Mouse (Mus musculus) left cerebral cortex, postnatal 14 days (tissue): ENCODE measurements around the gene Dtnbp1. TPM values are rescaled to one million over a fixed set of nuclear protein-coding genes. Genes with fewer than 3 reads are reported as not detected.

Experiments
- DNase-seq, 2 experiments: peaks; one replicate each; pipeline ENCODE4 v3.0.0; 2021 to 2022; ENCODE audit warnings: low spot score in 2 of 2, mixed read lengths in 1 of 2
- intact Hi-C: fragments of 180-260 bp; cut with DNase I; formaldehyde crosslinking; loops from one replicate; pipeline ENCODE4 v1.15.1; 2025
- long read RNA-seq, 2 experiments: library from polyadenylated mRNA; stranded (forward); transcript quantifications; one replicate each; pipeline ENCODE4 v2.0.0; 2021
- total RNA-seq, 2 experiments: library from RNA; stranded (reverse); gene quantifications; 2 replicates each; pipeline ENCODE4 v1.2.3; 2021

The Dtnbp1 gene
- 10 to 100 TPM; 78.9 to 89.5 TPM for total RNA-seq
- long read RNA-seq, experiment 1, transcript Dtnbp1-201 (10 exons, 1,362 nt), result major isoform, 98 of 143 reads
- long read RNA-seq, experiment 1, transcript Dtnbp1-206 (4 exons, 797 nt), result minor isoform, 16 of 143 reads
- long read RNA-seq, experiment 1, partial matches to known transcripts, result 3 of 143 reads
- long read RNA-seq, experiment 1, other reads (novel, unspliced or antisense), result 26 of 143 reads
- long read RNA-seq, experiment 2, transcript Dtnbp1-201 (10 exons, 1,362 nt), result major isoform, 68 of 118 reads
- long read RNA-seq, experiment 2, transcript Dtnbp1-206 (4 exons, 797 nt), result minor isoform, 27 of 118 reads
- long read RNA-seq, experiment 2, partial matches to known transcripts, result 8 of 118 reads
- long read RNA-seq, experiment 2, other reads (novel, unspliced or antisense), result 13 of 118 reads

DNA sequence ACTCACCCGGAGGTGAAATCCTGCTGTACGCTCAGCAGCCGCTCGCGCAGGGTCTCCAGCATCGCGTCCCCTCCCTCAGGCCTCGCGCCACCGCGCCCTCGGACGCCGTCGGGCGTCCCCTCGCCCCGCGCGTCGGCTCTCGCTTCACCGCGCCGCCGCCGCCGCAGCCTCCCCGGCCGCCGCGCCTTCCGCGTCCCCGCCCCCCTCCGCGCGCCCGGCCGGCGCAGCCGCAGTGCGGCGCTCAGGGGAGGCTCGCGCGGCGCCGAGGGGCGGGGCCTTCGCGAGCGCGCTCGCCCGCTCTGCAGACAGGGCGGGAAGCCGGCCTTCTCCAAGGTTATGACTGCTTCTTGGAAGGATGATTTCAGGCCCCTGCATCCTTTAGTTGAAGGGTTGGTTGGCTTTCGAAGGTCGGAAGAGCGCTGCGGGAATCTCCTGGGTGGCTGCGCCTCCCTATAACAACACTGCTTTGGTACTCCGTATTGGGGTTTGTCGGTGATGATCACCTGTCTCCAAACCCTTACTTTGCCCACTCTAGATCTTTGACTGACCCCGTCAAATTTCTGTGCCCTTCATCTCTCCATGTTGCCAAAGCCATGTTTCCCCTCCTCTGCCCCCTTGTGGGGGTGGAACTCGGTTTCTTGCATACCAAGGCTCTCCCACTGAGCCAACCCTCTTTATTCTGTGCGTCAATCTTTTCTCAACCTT, at the start of gene Dtnbp1:
Gene Dtnbp1 (minus strand): TSS at position 237 of the 705 bp plus-strand sequence.
- DNase-seq, result peak; percentile 38 to 73
- intact Hi-C loops, result loop anchor here (10.0 kb wide), 1 partner anchor 473 kb away; no protein-coding TSS in a partner anchor

DNA sequence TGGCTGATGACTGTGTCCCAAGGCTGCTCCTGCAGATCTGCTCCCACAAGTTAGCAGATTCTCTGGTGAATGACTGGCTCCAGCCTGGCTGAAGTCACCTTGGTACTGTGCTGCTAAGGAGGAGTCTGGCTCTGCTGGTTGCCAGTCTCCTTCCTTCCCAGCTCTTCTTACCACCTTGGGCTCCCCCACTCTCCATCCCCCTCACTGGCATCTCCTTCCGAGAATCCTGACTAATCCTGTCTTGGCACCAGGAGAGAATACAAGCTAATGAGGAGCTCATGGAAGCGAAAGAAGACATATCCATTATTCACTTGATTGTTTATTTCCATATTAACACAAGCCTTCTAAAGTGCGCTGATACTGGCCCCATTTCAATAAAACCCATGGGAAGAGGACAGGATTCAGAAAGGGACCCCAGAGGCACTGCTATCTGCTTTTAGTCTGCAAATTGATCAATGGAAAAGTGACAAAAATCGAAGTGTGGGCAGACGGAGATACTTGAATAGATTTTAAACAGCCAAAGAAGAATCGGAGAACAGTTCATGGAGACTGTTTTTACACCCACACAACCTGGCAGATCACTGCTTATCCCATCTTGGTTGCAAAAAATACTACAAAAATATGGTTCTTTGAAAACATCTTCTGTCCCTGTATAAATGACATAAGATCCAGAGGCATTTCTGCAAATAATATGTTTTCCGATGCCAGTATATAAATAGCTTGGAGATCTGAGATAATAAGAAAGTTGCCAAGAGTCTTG, 47.5 kb upstream of the Dtnbp1 start:
- DNase-seq, result peak; percentile 28 to 55
- intact Hi-C loops, result loop anchor here (5.0 kb wide), 1 partner anchor 103 kb away; no protein-coding TSS in a partner anchor

DNA sequence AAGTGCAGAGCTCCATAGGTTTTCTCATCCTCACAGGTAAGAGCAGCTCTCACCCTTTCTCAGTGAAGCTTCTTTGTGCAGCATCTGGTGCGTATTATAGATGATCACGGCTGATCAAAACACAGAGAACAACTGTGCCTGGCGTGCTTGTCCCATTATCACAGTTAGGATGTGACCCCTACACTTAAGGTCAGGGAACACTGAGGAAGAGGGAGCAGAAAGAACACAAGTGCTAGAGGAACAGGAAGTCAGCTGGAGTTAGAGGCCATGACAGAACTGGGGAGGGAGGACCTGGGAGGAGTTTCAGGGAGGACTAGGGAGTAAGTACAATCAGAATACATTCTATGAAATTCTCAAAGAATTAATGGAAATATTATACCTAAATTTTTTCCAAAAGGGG, 41.5 kb upstream of the Dtnbp1 start:
- intact Hi-C loops, result no loop called here
- no peak for DNase-seq

DNA sequence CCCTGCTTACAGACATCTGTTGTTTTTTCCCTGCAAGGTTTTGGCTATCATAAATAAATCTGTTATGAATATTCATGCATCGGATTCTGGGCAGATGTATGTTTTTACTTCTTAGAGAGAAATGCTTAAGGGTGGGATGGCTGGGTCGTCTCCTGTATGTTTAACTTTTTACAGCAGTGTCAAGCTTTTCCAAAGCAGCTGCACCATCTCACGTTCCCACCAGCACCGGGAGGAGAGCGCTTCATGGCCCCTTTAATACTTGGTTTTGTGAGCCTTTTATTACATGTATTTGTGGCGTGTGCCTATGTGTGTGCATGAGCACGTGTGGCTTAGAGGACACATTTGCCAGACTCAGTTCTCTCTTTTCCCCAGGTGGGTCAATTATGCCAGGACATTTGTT, 38.8 kb upstream of the Dtnbp1 start:
- DNase-seq, result no peak
- intact Hi-C loops, result no loop called here

DNA sequence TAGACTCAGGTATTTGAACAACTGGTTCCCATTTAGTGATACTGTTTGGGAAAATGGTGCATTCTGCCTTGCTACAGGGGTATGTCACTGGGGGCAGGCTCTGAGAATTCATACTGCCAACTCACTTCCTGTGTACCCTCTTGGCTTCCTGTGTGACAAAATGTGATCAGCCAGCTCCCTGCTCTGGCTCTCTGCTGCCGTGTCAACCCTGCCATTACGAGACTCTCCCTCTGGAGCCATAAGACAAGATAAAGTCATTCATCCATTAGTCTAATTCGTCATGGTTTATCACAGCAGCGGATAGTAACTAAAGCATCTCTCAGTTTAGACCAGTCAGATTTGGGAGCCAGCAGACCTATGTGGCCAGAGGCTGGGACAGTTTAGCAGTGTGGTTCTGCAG, 38.2 kb upstream of the Dtnbp1 start:
- no peak for DNase-seq
- intact Hi-C loops, result no loop called here

DNA sequence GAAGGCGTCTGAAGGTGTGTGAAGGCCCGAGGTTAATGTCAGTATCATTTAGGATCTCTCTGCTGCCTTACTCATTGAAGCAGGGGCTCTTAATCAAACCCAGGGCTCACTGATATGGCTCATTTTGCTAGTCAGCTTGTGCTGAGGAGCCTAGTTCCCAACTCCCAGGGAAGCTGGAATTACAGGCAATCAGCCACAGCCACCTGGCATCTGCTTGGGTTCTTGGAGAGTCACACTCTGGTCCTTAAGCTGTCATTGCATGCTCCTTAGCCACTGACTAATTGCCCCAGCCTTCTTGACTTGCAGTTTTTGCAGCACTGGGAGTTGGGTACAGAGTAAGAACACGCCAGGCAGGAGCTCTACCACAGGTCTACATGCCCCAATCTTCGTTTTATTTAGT, 34.5 kb upstream of the Dtnbp1 start:
- intact Hi-C loops, result no loop called here
- DNase-seq, result no peak

DNA sequence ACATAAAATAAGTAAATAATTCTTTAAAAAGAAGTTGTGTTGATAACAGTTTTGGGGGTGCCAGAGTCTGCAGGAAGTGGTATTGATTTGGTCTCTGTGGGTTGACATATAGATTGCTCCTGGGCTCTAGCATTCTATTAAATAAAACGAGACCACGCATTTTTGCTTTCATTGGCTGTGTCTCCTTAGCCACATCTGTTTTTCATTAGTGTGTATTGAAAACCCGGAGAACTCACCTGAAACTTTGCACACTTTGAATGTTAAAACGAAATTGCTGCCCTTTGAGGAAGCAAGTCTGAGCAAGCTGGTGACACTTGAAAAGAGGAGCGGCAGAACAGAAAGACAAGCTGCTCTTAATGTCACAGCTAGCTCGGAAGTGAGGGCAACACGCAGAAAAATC, 32.8 kb upstream of the Dtnbp1 start:
- intact Hi-C loops, result loop anchor here (5.0 kb wide), 1 partner anchor 358 kb away; no protein-coding TSS in a partner anchor

DNA sequence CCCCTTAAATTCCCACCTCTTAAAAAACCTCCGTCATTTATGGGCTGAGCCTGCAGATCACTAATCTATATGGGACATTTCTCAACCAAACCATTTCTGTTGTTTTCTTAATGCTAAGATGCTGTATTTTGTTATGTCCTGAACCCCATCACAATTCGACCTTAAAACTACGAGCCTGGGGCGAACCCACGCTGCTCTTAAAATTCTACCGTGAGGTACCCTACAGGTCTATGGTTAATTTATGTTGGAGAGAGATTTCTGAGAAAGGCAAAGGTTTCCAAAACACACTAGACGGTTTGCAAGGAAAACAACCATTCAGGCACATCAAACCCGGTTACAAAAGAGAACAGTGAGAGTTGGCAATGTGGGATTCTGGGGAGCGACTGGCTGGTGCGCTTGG, 31.4 kb upstream of the Dtnbp1 start:
- intact Hi-C loops, result loop anchor here (5.0 kb wide), 1 partner anchor 359 kb away; no protein-coding TSS in a partner anchor
- DNase-seq, result no peak

More for the DNA sequence above, 32.8 kb upstream of the Dtnbp1 start:
- DNase-seq, result no peak

DNA sequence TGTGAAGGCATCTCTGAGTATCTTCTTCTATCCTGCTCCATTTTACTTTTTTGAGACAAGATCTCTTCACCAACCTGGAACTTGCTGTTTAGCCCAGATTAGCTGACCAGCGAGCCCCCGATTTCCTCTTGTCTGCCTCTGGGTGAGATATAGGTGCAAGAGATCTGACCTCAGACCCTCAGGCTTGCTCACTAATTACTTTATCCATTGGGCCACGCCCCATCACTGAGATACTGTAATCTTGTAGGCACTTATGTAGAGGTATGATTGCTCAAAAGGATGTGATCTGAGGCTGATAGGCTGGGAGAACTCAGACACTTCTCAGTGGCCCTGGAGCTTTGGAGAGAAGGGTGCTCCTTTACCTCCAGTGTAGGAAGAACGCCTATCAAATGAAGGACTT, 30.5 kb upstream of the Dtnbp1 start:
- intact Hi-C loops, result loop anchor here (5.0 kb wide), 1 partner anchor 360 kb away; no protein-coding TSS in a partner anchor
- no peak for DNase-seq

DNA sequence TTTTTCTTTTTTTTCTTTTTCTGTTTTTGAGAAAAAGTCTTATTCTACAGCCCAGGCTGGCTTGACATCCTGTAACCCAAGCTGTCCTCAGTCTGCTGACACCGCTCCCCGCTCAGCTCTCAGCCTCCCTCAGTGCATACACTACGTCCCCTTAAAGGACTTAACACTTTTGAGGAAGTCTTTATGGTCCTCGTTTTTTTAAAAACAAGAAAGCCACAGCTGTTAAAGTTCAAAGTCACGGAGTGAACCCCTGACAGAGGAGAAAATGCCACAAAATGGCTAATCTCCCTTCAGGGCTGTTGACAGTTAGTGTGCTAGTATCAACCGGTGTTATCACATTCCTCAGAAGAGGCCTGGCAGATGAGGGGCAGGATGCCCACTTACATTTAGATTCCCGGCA, 29.8 kb upstream of the Dtnbp1 start:
- intact Hi-C loops, result loop anchor here (2.0 to 5.0 kb wide), 3 partner anchors 361 to 445 kb away; no protein-coding TSS in a partner anchor
- no peak for DNase-seq

DNA sequence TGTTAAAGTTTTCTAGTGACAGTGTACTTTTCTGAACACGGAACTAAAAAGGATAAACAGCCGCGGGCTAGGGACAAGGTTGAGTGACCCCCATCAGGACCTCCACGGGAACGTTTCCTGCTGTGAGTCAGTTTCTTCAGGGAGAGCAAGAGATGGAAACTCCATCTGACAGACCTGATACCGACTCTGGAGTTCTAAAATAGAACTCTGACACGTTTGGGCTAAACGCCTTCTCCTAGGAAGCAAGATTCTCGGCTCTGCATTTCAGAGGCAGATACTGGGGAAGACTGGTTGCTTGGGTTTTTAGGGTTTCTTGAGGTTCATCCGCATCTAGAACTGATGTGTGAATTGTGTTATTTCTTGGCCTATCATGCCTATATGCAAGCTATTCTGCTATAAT, 29.4 kb upstream of the Dtnbp1 start:
- intact Hi-C loops, result loop anchor here (2.0 to 5.0 kb wide), 3 partner anchors 361 to 445 kb away; no protein-coding TSS in a partner anchor
- DNase-seq, result peak; percentile 20 to 28

DNA sequence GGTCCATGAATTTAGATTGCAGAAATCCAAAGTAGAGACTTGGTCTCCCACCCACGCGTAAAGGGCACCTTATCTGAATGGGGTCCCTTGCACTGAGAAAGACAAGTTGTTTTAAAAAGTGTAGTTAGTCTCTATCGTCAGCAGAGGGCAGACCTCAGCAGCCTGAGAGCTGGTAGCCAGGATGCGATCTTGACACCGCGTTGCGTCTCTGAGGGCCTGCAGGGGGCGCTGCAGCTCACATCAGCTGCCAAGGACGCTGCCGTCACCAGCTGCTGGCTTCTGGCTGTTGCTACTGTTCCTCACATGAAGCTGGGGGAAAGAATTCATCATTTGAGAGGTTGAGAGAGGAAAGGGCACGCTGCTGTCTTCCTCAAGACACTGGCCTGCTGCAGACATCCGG, 28.9 kb upstream of the Dtnbp1 start:
- peak; percentile 94 for DNase-seq
- intact Hi-C loops, result loop anchor here (2.0 to 5.0 kb wide), 3 partner anchors 361 to 446 kb away; no protein-coding TSS in a partner anchor

DNA sequence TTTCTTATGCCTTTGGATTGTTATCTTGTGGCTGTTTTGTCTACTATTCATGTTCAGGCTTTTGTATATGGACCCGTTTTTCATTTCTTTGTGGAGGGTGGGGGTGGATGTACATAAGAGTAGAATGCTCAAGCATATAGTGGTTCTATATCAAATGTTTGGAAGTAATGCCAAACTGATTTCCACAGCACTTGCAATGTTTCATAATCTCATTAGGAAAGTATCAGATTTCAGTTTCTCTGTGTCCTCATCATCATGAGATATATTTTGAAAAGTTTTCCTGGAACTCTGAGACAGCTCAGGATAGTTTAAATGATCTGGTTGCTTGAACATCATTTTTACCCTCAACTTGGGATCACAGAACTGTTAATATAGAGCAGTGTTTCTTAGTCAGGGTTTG, 27.8 kb upstream of the Dtnbp1 start:
- no peak for DNase-seq
- intact Hi-C loops, result loop anchor here (2.0 to 5.0 kb wide), 3 partner anchors 363 to 447 kb away; no protein-coding TSS in a partner anchor

DNA sequence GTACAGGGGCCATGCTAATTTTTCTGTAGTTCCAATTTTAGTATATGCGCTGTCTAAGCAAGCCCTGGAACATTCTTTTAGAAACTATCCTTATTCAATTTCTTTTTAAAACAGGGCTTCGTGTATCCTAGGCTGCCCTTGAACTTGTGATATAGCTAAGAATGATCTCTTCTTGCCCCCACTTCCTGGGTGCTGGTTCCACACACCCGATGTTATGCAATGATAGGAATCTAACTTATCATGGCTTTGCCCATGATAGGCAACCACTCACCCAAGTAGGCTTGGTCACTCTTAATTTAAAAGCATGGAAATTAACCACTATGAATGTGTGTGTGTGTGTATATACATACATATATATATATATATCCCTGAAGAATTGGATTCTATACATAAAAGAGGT, 24.3 kb upstream of the Dtnbp1 start:
- no peak for DNase-seq
- intact Hi-C loops, result no loop called here

DNA sequence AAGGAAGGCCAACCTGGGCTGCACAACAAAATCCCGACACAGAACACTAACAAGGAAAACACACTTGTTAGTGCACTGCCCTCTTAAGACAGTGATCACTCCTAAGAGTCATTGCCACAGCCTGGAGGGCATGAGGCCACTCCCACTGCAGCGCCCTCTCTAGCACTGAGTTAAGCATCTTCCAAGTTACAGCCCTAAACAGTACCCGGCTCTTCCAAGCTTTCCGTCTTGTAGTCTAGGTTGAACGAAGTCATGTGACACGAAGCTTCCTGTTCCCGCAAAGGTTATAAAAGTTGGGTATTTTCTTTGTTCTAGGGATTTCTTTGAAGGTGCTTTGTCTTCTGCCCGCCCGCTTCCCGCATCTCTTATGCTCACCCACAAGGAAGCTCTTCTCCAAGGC, 22.9 kb upstream of the Dtnbp1 start:
- DNase-seq, result no peak
- intact Hi-C loops, result no loop called here

DNA sequence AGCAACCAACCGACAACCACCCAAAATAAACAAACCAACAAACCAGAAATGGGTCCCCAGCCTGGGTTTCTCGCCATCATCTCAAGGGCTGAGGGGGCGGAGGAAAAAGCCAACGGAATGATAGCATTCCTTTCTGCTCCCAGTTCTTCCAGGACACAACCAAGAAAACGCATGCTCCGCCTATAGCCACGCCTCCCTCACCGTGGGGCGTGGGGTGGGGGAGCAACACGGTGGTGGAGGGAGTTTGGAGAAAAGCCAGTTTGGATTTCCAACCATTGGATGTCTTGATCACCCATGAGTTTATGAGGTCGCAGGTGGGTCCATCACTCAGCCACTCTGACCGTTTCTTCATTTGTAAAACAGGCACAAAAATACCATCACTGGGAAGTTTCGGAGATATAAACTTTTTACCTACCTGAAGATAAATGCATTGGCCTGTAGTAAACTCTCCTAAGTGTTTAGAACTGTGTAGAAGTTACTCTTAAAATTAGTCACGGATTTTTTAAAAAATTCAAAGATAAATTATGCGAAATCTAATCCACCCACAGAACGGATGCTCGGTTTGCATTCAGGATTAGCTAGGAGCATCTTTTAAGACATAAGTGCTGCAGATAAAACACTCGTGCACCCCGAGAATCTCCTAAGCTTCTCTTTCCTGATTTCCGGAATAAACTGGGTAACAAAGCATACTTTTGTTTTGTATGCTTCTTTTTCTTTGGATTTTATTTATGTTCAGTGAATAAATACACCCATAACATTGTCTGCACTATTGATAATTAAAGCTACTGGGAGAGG, 21.6 kb upstream of the Dtnbp1 start:
- intact Hi-C loops, result no loop called here
- DNase-seq, result no peak

DNA sequence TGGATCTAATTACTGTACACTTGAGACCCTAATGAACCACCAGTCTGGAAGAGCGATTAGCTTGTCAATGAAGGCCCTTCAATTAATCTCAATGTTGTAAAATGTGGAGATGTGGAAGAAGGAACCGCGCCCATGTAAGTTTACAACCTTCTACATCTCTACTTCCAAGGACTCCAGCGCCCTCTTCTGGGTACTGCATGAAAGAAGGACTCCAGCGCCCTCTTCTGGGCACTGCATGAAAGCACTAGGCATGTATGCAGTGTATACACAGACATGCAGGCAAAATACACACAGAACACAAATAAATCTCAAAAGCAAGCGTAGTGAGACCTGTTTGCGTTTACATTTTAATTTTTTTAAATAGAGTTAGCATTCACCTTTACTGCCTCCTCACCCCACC, 6.2 kb upstream of the Dtnbp1 start:
- DNase-seq, result peak in 1 of 2 experiments; percentile 50
- intact Hi-C loops, result loop anchor here (10.0 kb wide), 1 partner anchor 467 kb away; no protein-coding TSS in a partner anchor

DNA sequence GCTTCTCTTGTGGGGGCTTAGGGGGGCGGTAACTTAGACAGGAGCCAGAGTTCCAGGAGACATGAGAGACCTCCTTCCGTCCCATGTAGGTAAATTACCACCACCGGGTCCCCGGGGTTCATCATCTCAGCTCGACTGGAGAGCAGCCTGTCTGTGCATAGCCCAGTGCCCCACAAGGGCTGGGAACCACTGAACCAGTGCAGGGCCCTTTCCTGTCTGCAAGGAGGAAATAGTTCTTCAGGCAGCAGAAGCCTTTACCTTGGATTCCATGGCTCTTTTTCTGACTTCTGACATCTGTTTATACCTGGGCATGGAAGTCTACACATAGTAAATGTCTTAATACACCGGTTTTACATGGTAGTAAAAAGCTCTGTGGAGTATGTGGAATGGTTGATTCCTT, 5.8 kb upstream of the Dtnbp1 start:
- intact Hi-C loops, result loop anchor here (10.0 kb wide), 1 partner anchor 467 kb away; no protein-coding TSS in a partner anchor
- no peak for DNase-seq

DNA sequence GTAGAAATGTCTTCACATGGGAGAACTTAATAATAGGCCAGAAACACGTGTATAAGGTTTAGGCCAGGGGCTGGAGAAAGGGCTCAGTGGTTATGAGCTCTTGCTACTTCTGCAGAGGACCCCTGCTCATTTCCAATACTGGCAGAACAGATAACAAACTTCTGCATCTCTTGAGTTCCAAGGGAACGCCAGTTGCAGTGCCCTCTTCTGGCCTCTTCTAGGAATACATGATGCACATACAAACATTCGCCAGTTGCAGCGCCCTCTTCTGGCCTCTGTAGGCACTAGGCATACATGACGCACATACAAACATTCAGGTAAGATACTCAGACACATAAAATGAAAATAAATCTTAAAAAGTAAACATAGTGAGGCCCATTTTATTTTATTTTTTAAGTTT, 4.5 kb upstream of the Dtnbp1 start:
- DNase-seq, result no peak
- intact Hi-C loops, result loop anchor here (10.0 kb wide), 1 partner anchor 468 kb away; no protein-coding TSS in a partner anchor
